Mouse (Mus musculus): ENCODE data around the gene 4930518I15Rik. TPM values are rescaled to one million over a fixed set of nuclear protein-coding genes. Genes with fewer than 3 reads are reported as not detected.
A peak's percentile ranks its signal among the peaks of the same experiment; 100 is the strongest.
"Not testable (repeated sequence)": the region's sequence is repeated elsewhere in the genome, so short reads cannot be mapped to it uniquely, and the experiment has no call there.

The 4930518I15Rik gene
- polyA plus RNA-seq (2014; fragmentation: Nextera tagmentation; extraction: Ambion mirVana): 5.4 and 7.0 TPM in 2 replicates

GRCm38 (mm10) chr2:156857835-156858234 is at the start of gene 4930518I15Rik:
TSS of gene 4930518I15Rik (minus strand) at chr2:156857946.
- Histone ChIP-seq H3K27me3 (ENCODE audit: control insufficient read depth, insufficient read depth, low read length) (no peaks in the 10 kb centered on the region), H3K4me3 (replicated peaks; ENCODE audit: low read depth, low read length) (no peak within 1 kb of the TSS), H3K27ac (replicated peaks; ENCODE audit: low read depth, low read length) (no peak within 1 kb of the TSS), H3K4me1 (ENCODE audit: control insufficient read depth, insufficient read depth, low read length) (peaks cover 8% of the 10 kb centered on the region; the same call in 1 of the 2 replicates), H3K36me3 (ENCODE audit: control insufficient read depth, insufficient read depth, low read length) (peaks cover 23% of the 10 kb centered on the region), H3K9ac (replicated peaks; ENCODE audit: low read length) (no peak within 1 kb of the TSS), H3K9me3 (ENCODE audit: control insufficient read depth, low read length) (no peaks in the 10 kb centered on the region), H3K4me2 (ENCODE audit: low read length) (no peak within 1 kb of the TSS)
- WGBS: 85% methylated on average over 2 of the region's 2 CpGs
- ATAC-seq (ENCODE audit: low FRiP score, low TSS enrichment) (no peak), DNase-seq (no peak)

GRCm38 (mm10) chr2:156905931-156906330 is 48.2 kb upstream of the 4930518I15Rik start:
- H3K4me1 ChIP-seq (ENCODE audit: control insufficient read depth, insufficient read depth, low read length); ATAC-seq (ENCODE audit: low FRiP score, low TSS enrichment); H3K27me3 ChIP-seq (ENCODE audit: control insufficient read depth, insufficient read depth, low read length); H3K36me3 ChIP-seq (ENCODE audit: control insufficient read depth, insufficient read depth, low read length); H3K4me2 ChIP-seq (ENCODE audit: low read length); H3K9ac ChIP-seq (replicated peaks; ENCODE audit: low read length); H3K4me3 ChIP-seq (replicated peaks; ENCODE audit: low read depth, low read length); DNase-seq; H3K27ac ChIP-seq (replicated peaks; ENCODE audit: low read depth, low read length); H3K9me3 ChIP-seq (ENCODE audit: control insufficient read depth, low read length): not testable (repeated sequence)
- WGBS: 39% methylated on average over 4 of the region's 4 CpGs

GRCm38 (mm10) chr2:156904976-156905717 is 47.4 kb upstream of the 4930518I15Rik start:
- no peak for ATAC-seq (ENCODE audit: low FRiP score, low TSS enrichment)

GRCm38 (mm10) chr2:156903367-156903766 is 45.6 kb upstream of the 4930518I15Rik start:
- Histone ChIP-seq H3K9me3 (ENCODE audit: control insufficient read depth, low read length) (no peaks in the 10 kb centered on the region), H3K4me1 (ENCODE audit: control insufficient read depth, insufficient read depth, low read length) (no peaks in the 10 kb centered on the region), H3K4me3 (replicated peaks; ENCODE audit: low read depth, low read length) (no peak overlapping the region), H3K36me3 (ENCODE audit: control insufficient read depth, insufficient read depth, low read length) (no peaks in the 10 kb centered on the region), H3K4me2 (ENCODE audit: low read length) (no peak overlapping the region), H3K27me3 (ENCODE audit: control insufficient read depth, insufficient read depth, low read length) (no peaks in the 10 kb centered on the region), H3K27ac (replicated peaks; ENCODE audit: low read depth, low read length) (no peak overlapping the region), H3K9ac (replicated peaks; ENCODE audit: low read length) (no peak overlapping the region)
- 37% methylated on average over 2 of the region's 2 CpGs for WGBS
- ATAC-seq (ENCODE audit: low FRiP score, low TSS enrichment): no peak
- no peak for DNase-seq

More at GRCm38 (mm10) chr2:156904976-156905717, 47.4 kb upstream of the 4930518I15Rik start:
- no peaks in the 10 kb centered on the region for H3K4me1 ChIP-seq (ENCODE audit: control insufficient read depth, insufficient read depth, low read length)
- H3K36me3 ChIP-seq (ENCODE audit: control insufficient read depth, insufficient read depth, low read length): no peaks in the 10 kb centered on the region
- no peaks in the 10 kb centered on the region for H3K27me3 ChIP-seq (ENCODE audit: control insufficient read depth, insufficient read depth, low read length)
- 30% methylated on average over 6 of the region's 6 CpGs for WGBS
- H3K9ac ChIP-seq (replicated peaks; ENCODE audit: low read length): no peak overlapping the region
- no peaks in the 10 kb centered on the region for H3K9me3 ChIP-seq (ENCODE audit: control insufficient read depth, low read length)
- no peak overlapping the region for H3K4me3 ChIP-seq (replicated peaks; ENCODE audit: low read depth, low read length)
- H3K27ac ChIP-seq (replicated peaks; ENCODE audit: low read depth, low read length): no peak overlapping the region
- DNase-seq: peak; percentile 76
- H3K4me2 ChIP-seq (ENCODE audit: low read length): no peak overlapping the region

GRCm38 (mm10) chr2:156902411-156902810 is 44.7 kb upstream of the 4930518I15Rik start:
- not testable (repeated sequence) for H3K9ac ChIP-seq (replicated peaks; ENCODE audit: low read length); H3K4me3 ChIP-seq (replicated peaks; ENCODE audit: low read depth, low read length); ATAC-seq (ENCODE audit: low FRiP score, low TSS enrichment); H3K36me3 ChIP-seq (ENCODE audit: control insufficient read depth, insufficient read depth, low read length); H3K4me2 ChIP-seq (ENCODE audit: low read length); H3K27me3 ChIP-seq (ENCODE audit: control insufficient read depth, insufficient read depth, low read length); H3K27ac ChIP-seq (replicated peaks; ENCODE audit: low read depth, low read length); DNase-seq; H3K9me3 ChIP-seq (ENCODE audit: control insufficient read depth, low read length); H3K4me1 ChIP-seq (ENCODE audit: control insufficient read depth, insufficient read depth, low read length)
- 83% methylated on average over 4 of the region's 4 CpGs for WGBS

- Histone ChIP-seq H3K4me1 (ENCODE audit: control insufficient read depth, insufficient read depth, low read length) (no peaks in the 10 kb centered on the region), H3K4me3 (replicated peaks; ENCODE audit: low read depth, low read length) (no peak overlapping the region), H3K4me2 (ENCODE audit: low read length) (no peak overlapping the region), H3K36me3 (ENCODE audit: control insufficient read depth, insufficient read depth, low read length) (no peaks in the 10 kb centered on the region), H3K9ac (replicated peaks; ENCODE audit: low read length) (no peak overlapping the region), H3K27ac (replicated peaks; ENCODE audit: low read depth, low read length) (no peak overlapping the region), H3K27me3 (ENCODE audit: control insufficient read depth, insufficient read depth, low read length) (no peaks in the 10 kb centered on the region), H3K9me3 (ENCODE audit: control insufficient read depth, low read length) (no peaks in the 10 kb centered on the region)
- DNase-seq (no peak), ATAC-seq (ENCODE audit: low FRiP score, low TSS enrichment) (no peak)
- WGBS: 78% methylated on average over 6 of the region's 6 CpGs
These were observed 44.1 kb upstream of the 4930518I15Rik start for GRCm38 (mm10) chr2:156901883-156902282.

- Histone ChIP-seq H3K4me2 (ENCODE audit: low read length) (no peak overlapping the region), H3K9me3 (ENCODE audit: control insufficient read depth, low read length) (no peaks in the 10 kb centered on the region), H3K27ac (replicated peaks; ENCODE audit: low read depth, low read length) (no peak overlapping the region), H3K4me1 (ENCODE audit: control insufficient read depth, insufficient read depth, low read length) (no peaks in the 10 kb centered on the region), H3K36me3 (ENCODE audit: control insufficient read depth, insufficient read depth, low read length) (no peaks in the 10 kb centered on the region), H3K27me3 (ENCODE audit: control insufficient read depth, insufficient read depth, low read length) (no peaks in the 10 kb centered on the region), H3K4me3 (replicated peaks; ENCODE audit: low read depth, low read length) (no peak overlapping the region), H3K9ac (replicated peaks; ENCODE audit: low read length) (no peak overlapping the region)
- ATAC-seq (ENCODE audit: low FRiP score, low TSS enrichment) (no peak), DNase-seq (no peak)
- WGBS: 67% methylated on average over 2 of the region's 2 CpGs
These were observed 43.6 kb upstream of the 4930518I15Rik start for GRCm38 (mm10) chr2:156901344-156901743.

GRCm38 (mm10) chr2:156899184-156899583 is 41.4 kb upstream of the 4930518I15Rik start:
- Histone ChIP-seq H3K4me1 (ENCODE audit: control insufficient read depth, insufficient read depth, low read length) (no peaks in the 10 kb centered on the region), H3K27ac (replicated peaks; ENCODE audit: low read depth, low read length) (no peak overlapping the region), H3K4me2 (ENCODE audit: low read length) (no peak overlapping the region), H3K4me3 (replicated peaks; ENCODE audit: low read depth, low read length) (no peak overlapping the region), H3K27me3 (ENCODE audit: control insufficient read depth, insufficient read depth, low read length) (no peaks in the 10 kb centered on the region), H3K36me3 (ENCODE audit: control insufficient read depth, insufficient read depth, low read length) (no peaks in the 10 kb centered on the region), H3K9me3 (ENCODE audit: control insufficient read depth, low read length) (no peaks in the 10 kb centered on the region), H3K9ac (replicated peaks; ENCODE audit: low read length) (no peak overlapping the region)
- WGBS: 73% methylated on average over 4 of the region's 4 CpGs
- DNase-seq: no peak
- no peak for ATAC-seq (ENCODE audit: low FRiP score, low TSS enrichment)

- no peak overlapping the region for H3K4me3 ChIP-seq (replicated peaks; ENCODE audit: low read depth, low read length)
- H3K27ac ChIP-seq (replicated peaks; ENCODE audit: low read depth, low read length): no peak overlapping the region
- DNase-seq: no peak
- H3K36me3 ChIP-seq (ENCODE audit: control insufficient read depth, insufficient read depth, low read length): no peaks in the 10 kb centered on the region
- no peak overlapping the region for H3K9ac ChIP-seq (replicated peaks; ENCODE audit: low read length)
- no peak for ATAC-seq (ENCODE audit: low FRiP score, low TSS enrichment)
- H3K4me1 ChIP-seq (ENCODE audit: control insufficient read depth, insufficient read depth, low read length): no peaks in the 10 kb centered on the region
- H3K9me3 ChIP-seq (ENCODE audit: control insufficient read depth, low read length): no peaks in the 10 kb centered on the region
- no peak overlapping the region for H3K4me2 ChIP-seq (ENCODE audit: low read length)
- H3K27me3 ChIP-seq (ENCODE audit: control insufficient read depth, insufficient read depth, low read length): no peaks in the 10 kb centered on the region
- WGBS: 77% methylated on average over 4 of the region's 4 CpGs
These were observed 40.6 kb upstream of the 4930518I15Rik start for GRCm38 (mm10) chr2:156898374-156898773.

All from midbrain, embryonic 14.5 days (tissue).